Mouse (Mus musculus) bone marrow, adult 2 months (tissue): Measurements from ENCODE around the gene BC004004.

Source experiments
- CTCF ChIP-seq: fragments of 200-500 bp; IDR thresholded peaks from 2 replicates; pipeline ENCODE4 v1.5.1; 2011; ENCODE audit warnings: low read length, control low read depth; ENCODE audit not compliant: control insufficient read depth, insufficient read depth
- POLR2A ChIP-seq: fragments of 200-500 bp; IDR thresholded peaks from 2 replicates; pipeline ENCODE4 v1.6.1; 2011; ENCODE audit warnings: low read depth, mild to moderate bottlenecking, control low read depth, low read length, borderline replicate concordance; ENCODE audit not compliant: control insufficient read depth

DNA sequence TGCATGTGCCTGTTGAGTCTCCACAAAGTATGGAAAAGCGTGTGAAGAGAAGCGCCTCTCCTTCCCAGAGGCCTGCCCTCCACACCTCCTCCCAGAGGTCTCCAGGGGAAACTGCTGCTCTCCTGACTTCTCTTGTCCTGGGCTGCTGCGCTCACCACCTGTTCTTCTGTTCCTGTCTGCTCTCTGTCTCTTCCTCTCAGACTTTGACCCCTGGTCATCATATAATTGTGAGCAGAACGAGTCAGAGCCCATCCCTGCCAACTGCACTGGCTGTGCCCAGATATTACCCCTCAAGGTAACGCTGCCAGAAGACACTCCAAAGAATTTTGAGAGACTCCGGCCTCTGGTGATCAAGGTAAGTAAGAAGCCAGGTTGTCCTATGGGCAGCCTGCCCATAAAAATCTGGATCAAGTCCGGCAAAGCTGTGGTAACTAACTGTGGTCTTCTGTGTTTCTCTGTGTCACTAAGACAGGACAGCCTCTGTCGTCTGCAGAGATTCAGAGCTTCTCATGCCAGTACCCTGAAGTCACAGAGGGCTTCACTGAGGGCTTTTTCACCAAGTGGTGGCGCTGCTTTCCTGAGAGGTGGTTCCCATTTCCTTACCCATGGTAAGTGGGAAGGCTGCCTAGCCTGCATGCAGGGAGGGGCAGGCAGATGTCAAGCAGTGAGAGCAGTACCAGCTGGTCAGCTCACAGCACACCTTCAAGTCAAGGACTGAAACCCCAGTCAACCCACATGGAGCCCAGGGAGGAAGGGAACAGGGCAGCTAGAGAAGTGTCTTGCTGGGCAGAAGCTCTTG lies 25.4 kb downstream of the BC004004 start:
- TF ChIP-seq POLR2A (no peak), CTCF (no peak)
